Mouse (Mus musculus) liver, embryonic 16.5 days (tissue): ENCODE data around the gene Ankrd28. TPM values are rescaled to one million over a fixed set of nuclear protein-coding genes. Genes with fewer than 3 reads are reported as not detected.

Source experiments
- ATAC-seq: fragments of 200-750 bp; cut with Nextera tagmentation; 2 replicates; pipeline ENCODE4 v1.8.0; 2017; ENCODE audit warnings: low read depth, mild to moderate bottlenecking, moderate number of reproducible peaks, moderate library complexity
- H3K27ac ChIP-seq: fragments of 300-500 bp; sonication (generic); 2 replicates; pipeline ENCODE4 v1.5.1; 2014; ENCODE audit warnings: mild to moderate bottlenecking, low read length
- H3K27me3 ChIP-seq: fragments of 300-500 bp; sonication (generic); 2 replicates; pipeline ENCODE4 v1.6.1; 2014; ENCODE audit warnings: low read depth, low read length, mixed read lengths; ENCODE audit not compliant: control insufficient read depth, insufficient read depth
- H3K36me3 ChIP-seq: fragments of 300-500 bp; sonication (generic); 2 replicates; pipeline ENCODE4 v1.6.1; 2014; ENCODE audit warnings: mild to moderate bottlenecking; ENCODE audit not compliant: control insufficient read depth, insufficient read depth
- H3K4me1 ChIP-seq: fragments of 300-500 bp; sonication (generic); 2 replicates; pipeline ENCODE4 v1.6.1; 2014; ENCODE audit warnings: low read depth, low read length, mixed read lengths; ENCODE audit not compliant: control insufficient read depth
- H3K4me2 ChIP-seq: fragments of 300-500 bp; sonication (generic); 2 replicates; pipeline ENCODE4 v1.6.1; 2014; ENCODE audit warnings: low read depth, low read length, mixed read lengths
- H3K4me3 ChIP-seq: fragments of 300-500 bp; sonication (generic); 2 replicates; pipeline ENCODE4 v1.5.1; 2014; ENCODE audit warnings: low read depth, mild to moderate bottlenecking, low read length
- H3K9ac ChIP-seq: fragments of 300-500 bp; sonication (generic); 2 replicates; pipeline ENCODE4 v1.6.1; 2014; ENCODE audit warnings: low read depth, low read length
- H3K9me3 ChIP-seq: fragments of 300-500 bp; sonication (generic); replicated peaks from 2 replicates; pipeline ENCODE4 v1.6.1; 2016; ENCODE audit warnings: low read length; ENCODE audit not compliant: control insufficient read depth
- WGBS: fragments of 180-500 bp; shearing (Covaris S2); extraction: QIAGEN DNeasy Blood & Tissue Kit; methylation state at CpG from one replicate; pipeline ENCODE4 v1.1.7; 2014; ENCODE audit not compliant: insufficient replicate concordance; 5-methylcytosine and 5-hydroxymethylcytosine counted together
- polyA plus RNA-seq: library from polyadenylated mRNA; unstranded; fragments of >200 nt; fragmentation: Nextera tagmentation; extraction: Ambion mirVana; gene quantifications from 2 replicates; pipeline ENCODE4 v1.2.1, GENCODE M21; 2015

The Ankrd28 gene
- polyA plus RNA-seq, 1 experiment from 2014 or later = 3.9 TPM

- ATAC-seq = peak; percentile 67; the same call in 1 of the 2 replicates
- no peaks in the 10 kb centered on the region; the same call in 1 of the 2 replicates for H3K4me1 ChIP-seq
- no peak overlapping the region for H3K4me3 ChIP-seq
- no peak overlapping the region for H3K27ac ChIP-seq
- no peak overlapping the region for H3K4me2 ChIP-seq
- no peak overlapping the region for H3K9ac ChIP-seq
- 22% methylated on average over 1 of the region's 1 CpGs for WGBS
- peaks cover 8% of the 10 kb centered on the region for H3K36me3 ChIP-seq
- H3K9me3 ChIP-seq = no peaks in the 10 kb centered on the region
- no peaks in the 10 kb centered on the region for H3K27me3 ChIP-seq
Observed at GRCm38 (mm10) chr14:31709343-31709742, 121.1 kb downstream of the Ankrd28 start.

- 75% methylated on average over 2 of the region's 2 CpGs for WGBS
- Histone ChIP-seq H3K9me3 (no peaks in the 10 kb centered on the region), H3K4me3 (no peak overlapping the region), H3K27ac (no peak overlapping the region), H3K36me3 (no peaks in the 10 kb centered on the region; the same call in none of the 2 replicates), H3K27me3 (no peaks in the 10 kb centered on the region), H3K4me1 (no peaks in the 10 kb centered on the region), H3K9ac (no peak overlapping the region), H3K4me2 (no peak overlapping the region)
- ATAC-seq = no peak
Observed at GRCm38 (mm10) chr14:31700376-31700775, 130.1 kb downstream of the Ankrd28 start.

GRCm38 (mm10) chr14:31697755-31698154 lies 132.7 kb downstream of the Ankrd28 start:
- no peak overlapping the region for H3K4me2 ChIP-seq
- ATAC-seq = no peak
- WGBS = 65% methylated on average over 4 of the region's 4 CpGs
- H3K27ac ChIP-seq = no peak overlapping the region
- no peak overlapping the region for H3K9ac ChIP-seq
- H3K27me3 ChIP-seq = no peaks in the 10 kb centered on the region
- H3K4me1 ChIP-seq = no peaks in the 10 kb centered on the region
- no peak overlapping the region for H3K4me3 ChIP-seq
- no peaks in the 10 kb centered on the region for H3K9me3 ChIP-seq
- H3K36me3 ChIP-seq = no peaks in the 10 kb centered on the region; the same call in 1 of the 2 replicates

- H3K4me3 ChIP-seq = no peak overlapping the region
- ATAC-seq = no peak
Observed at GRCm38 (mm10) chr14:31697346-31697745, 133.1 kb downstream of the Ankrd28 start.

GRCm38 (mm10) chr14:31696985-31697303 lies 133.5 kb downstream of the Ankrd28 start:
- H3K27me3 ChIP-seq = no peaks in the 10 kb centered on the region
- no peaks in the 10 kb centered on the region for H3K4me1 ChIP-seq
- no peaks in the 10 kb centered on the region for H3K9me3 ChIP-seq
- no peak overlapping the region for H3K4me2 ChIP-seq
- no peaks in the 10 kb centered on the region; the same call in 1 of the 2 replicates for H3K36me3 ChIP-seq
- no peak overlapping the region for H3K4me3 ChIP-seq
- WGBS = 62% methylated on average over 3 of the region's 3 CpGs
- ATAC-seq = no peak
- no peak overlapping the region for H3K27ac ChIP-seq
- no peak overlapping the region for H3K9ac ChIP-seq

More at GRCm38 (mm10) chr14:31697346-31697745, 133.1 kb downstream of the Ankrd28 start:
- no peak overlapping the region for H3K4me2 ChIP-seq
- no peaks in the 10 kb centered on the region; the same call in 1 of the 2 replicates for H3K36me3 ChIP-seq
- no peak overlapping the region for H3K9ac ChIP-seq
- WGBS = 79% methylated on average over 3 of the region's 3 CpGs
- H3K27me3 ChIP-seq = no peaks in the 10 kb centered on the region
- no peaks in the 10 kb centered on the region for H3K4me1 ChIP-seq
- no peaks in the 10 kb centered on the region for H3K9me3 ChIP-seq
- no peak overlapping the region for H3K27ac ChIP-seq

DNA sequence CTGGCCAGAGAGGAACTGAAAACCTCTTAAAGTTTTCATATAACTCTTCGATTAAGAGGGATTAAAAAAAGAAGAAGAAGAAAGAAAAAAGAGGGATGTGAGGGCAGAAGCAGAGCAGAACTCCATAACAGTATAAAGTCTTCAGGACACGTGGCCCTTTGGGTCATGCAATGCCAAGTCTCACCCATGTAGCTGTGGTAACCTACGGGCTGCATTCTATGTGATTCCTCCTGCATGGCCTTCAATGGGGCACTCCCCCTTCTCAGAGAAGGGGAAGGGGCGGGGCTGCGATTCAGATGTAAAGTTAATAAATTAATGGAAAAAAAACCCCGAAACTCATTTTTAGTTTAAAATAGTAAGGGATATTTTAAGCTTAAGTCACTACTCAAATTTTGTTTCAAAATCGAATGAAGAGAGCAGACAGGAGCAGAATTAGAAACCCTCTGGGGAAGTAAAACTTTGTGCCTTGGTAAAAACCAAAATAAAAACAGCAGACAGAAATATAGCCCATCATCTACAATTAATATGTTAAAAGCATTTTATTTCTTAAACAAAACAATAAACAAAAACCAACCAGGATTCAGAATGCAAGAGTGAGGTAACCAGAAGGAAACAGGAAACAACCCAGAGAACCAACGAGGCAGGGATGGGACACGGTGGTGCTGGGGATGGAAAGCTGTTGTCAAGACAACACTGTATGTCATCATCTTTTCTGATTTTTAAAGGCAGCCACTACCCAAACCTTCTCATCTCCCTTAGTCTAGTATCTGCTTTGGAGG lies 134.1 kb downstream of the Ankrd28 start:
- no peak overlapping the region for H3K4me2 ChIP-seq
- no peaks in the 10 kb centered on the region for H3K36me3 ChIP-seq
- no peak overlapping the region for H3K9ac ChIP-seq
- H3K27me3 ChIP-seq = no peaks in the 10 kb centered on the region
- no peak for ATAC-seq
- no peaks in the 10 kb centered on the region for H3K9me3 ChIP-seq
- H3K4me3 ChIP-seq = no peak overlapping the region
- H3K27ac ChIP-seq = no peak overlapping the region
- H3K4me1 ChIP-seq = no peaks in the 10 kb centered on the region
- 63% methylated on average over 9 of the region's 9 CpGs for WGBS

DNA sequence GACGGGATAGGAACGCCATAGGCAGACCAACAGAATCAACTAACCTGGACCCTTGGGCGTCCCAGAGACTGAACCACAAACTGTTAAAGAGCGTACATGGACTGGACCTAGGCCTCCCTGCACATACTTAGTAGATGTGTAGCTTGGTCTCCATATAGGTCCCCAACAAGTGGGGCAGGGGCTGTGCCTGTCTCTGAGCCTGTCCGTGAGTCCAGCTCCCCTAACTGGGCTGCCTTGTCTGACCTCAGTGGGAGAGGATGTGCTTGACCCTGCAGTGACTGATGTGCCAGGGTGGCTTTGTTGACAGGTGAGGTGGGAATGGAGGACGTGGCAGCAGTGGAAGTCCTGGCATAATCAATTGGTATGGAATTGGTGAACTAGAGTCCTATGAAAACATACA lies 137.9 kb downstream of the Ankrd28 start:
- H3K36me3 ChIP-seq = no peaks in the 10 kb centered on the region
- no peak overlapping the region for H3K4me3 ChIP-seq
- no peaks in the 10 kb centered on the region for H3K27me3 ChIP-seq
- no peaks in the 10 kb centered on the region for H3K4me1 ChIP-seq
- no peak for ATAC-seq
- no peak overlapping the region for H3K27ac ChIP-seq
- no peaks in the 10 kb centered on the region for H3K9me3 ChIP-seq
- H3K9ac ChIP-seq = no peak overlapping the region
- H3K4me2 ChIP-seq = no peak overlapping the region
- 73% methylated on average over 6 of the region's 6 CpGs for WGBS

- no peak overlapping the region for H3K4me2 ChIP-seq
- no peak overlapping the region for H3K27ac ChIP-seq
- ATAC-seq = no peak
- H3K4me1 ChIP-seq = no peaks in the 10 kb centered on the region
- H3K27me3 ChIP-seq = no peaks in the 10 kb centered on the region
- no peak overlapping the region for H3K9ac ChIP-seq
- WGBS = 87% methylated on average over 1 of the region's 1 CpGs
- no peaks in the 10 kb centered on the region for H3K36me3 ChIP-seq
- H3K4me3 ChIP-seq = no peak overlapping the region
- no peaks in the 10 kb centered on the region for H3K9me3 ChIP-seq
Observed at GRCm38 (mm10) chr14:31686231-31686630, 144.2 kb downstream of the Ankrd28 start.

GRCm38 (mm10) chr14:31685680-31686079 lies 144.8 kb downstream of the Ankrd28 start:
- WGBS = 15% methylated on average over 10 of the region's 10 CpGs
- peak overlapping the region; percentile 21; the same call in 1 of the 2 replicates for H3K27ac ChIP-seq
- H3K4me1 ChIP-seq = no peaks in the 10 kb centered on the region
- no peak overlapping the region for H3K4me3 ChIP-seq
- H3K27me3 ChIP-seq = no peaks in the 10 kb centered on the region
- H3K9me3 ChIP-seq = no peaks in the 10 kb centered on the region
- no peaks in the 10 kb centered on the region for H3K36me3 ChIP-seq
- no peak for ATAC-seq
- H3K4me2 ChIP-seq = 0 out of 2 replicates have a peak overlapping the region, but pooled peaks have one; percentile 38
- no peak overlapping the region for H3K9ac ChIP-seq
